Mouse (Mus musculus) CH12F3 (cell line): ENCODE results near the gene Olfr26.
"Not testable (repeated sequence)": the region's sequence is repeated elsewhere in the genome, so short reads cannot be mapped to it uniquely, and the experiment has no call there.

Experiments
- in situ Hi-C: fragments of 300-500 bp; cut with MboI; formaldehyde crosslinking; loops from 2 replicates; pipeline ENCODE4 v1.14.3; 2020; ENCODE audit warnings: low sequenced_read_pairs

The Olfr26 gene

DNA sequence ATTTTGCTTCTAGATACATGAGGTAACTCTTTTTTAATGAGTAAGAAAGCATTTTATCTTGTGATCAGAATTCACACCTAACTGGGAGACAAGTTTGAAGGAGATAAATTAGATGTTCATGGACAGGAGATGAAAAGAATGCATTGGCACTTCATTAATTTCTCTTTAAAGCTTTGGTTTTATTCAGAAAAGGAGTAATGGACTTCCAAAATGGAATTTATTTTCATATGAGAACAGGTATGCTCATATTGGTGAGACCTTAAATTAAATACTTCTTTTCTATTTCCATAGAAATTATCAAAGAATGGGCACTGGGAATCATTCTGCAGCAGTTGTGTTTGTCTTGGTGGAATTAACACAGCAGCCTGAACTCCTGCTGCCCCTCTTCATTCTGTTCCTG is at the start of gene Olfr26:
Olfr26 (plus strand) TSS at position 301 of the 400 bp plus-strand sequence.
- in situ Hi-C loops: no loop called here

DNA sequence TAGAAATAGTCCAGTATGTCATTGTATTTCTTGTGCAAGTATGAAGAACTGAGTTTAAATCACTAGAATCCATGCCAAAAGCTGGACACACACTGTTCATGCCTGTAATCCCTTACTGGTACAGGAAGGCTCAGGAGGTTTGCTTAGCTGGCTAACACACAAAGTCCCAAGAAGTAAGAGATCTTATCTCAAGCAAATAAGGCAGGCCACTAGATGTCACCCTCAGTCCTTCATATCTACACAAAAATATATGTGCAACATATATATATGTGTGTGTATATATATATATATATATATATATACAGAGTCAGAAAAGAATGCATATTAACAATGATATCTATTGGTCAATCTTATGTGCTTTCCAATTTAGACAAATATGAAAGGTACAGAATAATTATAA is 49.2 kb upstream of the Olfr26 start:
- in situ Hi-C loops: no loop called here

DNA sequence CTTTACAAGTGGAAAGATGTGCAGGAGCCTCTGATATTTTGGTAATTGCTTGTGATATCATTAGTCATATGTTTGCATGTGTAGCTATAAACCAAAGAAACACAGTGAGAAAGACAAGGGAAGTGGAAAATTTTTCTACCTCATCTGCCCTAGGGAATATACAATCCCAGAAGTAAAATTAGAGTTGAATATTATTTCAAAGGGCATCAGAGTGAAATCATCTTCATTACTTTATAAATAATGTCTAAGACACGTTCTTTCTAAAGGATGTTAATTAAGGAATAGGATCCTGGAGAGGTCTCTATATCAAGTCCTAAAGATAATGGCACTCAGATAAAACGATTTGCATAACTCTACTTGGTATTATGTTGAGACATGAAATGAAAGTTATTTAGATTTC is 40.5 kb upstream of the Olfr26 start, which contains the start of gene Olfr922:
Olfr922 (plus strand) TSS at position 301 of the 400 bp plus-strand sequence.
- in situ Hi-C loops: no loop called here

DNA sequence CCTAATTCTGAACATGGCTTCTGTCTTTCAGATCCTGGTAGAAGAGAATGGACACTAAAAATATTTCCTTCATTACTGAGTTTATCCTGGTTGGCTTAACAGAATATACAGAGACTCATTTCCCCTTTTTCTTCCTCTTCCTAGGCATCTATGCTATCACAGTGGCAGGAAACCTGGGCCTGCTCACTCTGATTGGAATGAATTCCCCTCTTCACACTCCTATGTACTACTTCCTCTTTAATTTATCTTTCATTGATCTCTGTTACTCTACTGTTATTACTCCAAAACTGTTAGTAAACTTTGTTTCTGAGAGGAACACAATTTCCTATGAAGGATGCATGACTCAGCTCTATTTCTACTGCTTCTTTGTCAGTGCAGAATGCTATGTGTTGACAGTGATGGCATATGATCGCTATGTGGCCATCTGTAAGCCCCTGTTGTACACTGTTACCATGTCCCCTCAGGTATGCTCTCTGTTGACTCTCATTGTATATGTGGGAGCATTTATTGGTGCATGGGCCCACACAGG is 39.3 kb upstream of the Olfr26 start:
- in situ Hi-C loops: no loop called here

DNA sequence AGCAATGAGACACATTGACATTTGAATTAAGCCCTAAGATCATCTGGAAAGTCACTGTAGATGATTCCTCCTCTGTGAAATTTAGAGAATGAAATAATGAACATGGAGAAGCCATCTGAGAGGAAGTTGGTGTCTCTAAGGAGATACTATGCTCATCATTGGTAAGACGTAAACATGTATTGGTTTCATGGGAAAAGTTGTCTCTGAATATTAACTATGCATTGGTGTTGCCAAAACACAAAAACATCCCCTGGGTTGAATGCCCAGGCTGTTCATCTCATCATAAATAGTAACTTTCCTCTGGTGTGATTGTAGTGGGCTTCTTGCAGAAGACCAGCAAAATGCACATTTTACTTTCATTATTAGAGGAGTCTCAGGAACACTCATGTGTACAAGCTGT is 28.6 kb upstream of the Olfr26 start, which contains the start of gene Olfr923:
Olfr923 (plus strand) TSS at position 301 of the 400 bp plus-strand sequence.
- in situ Hi-C loops: no loop called here

DNA sequence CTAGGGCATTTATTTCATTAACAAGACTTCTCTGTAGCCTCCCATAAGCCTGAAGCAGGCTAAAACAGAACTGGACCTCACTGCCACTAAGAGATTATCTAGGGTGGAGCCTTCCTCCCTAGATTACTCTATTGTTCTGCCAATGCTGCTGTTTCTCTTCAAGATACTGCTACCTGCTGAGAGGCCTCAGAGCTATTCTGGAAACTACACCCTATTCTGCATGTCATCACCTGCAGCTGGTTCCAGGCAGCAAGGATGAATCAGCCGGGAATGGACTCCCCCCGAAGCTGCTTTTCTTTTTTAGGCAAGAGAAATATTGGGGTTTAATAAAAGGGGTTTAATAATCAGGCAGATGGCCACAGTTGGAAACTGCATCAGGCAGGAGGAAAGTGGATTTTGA is 21.8 kb upstream of the Olfr26 start:
- in situ Hi-C loops: no loop called here

DNA sequence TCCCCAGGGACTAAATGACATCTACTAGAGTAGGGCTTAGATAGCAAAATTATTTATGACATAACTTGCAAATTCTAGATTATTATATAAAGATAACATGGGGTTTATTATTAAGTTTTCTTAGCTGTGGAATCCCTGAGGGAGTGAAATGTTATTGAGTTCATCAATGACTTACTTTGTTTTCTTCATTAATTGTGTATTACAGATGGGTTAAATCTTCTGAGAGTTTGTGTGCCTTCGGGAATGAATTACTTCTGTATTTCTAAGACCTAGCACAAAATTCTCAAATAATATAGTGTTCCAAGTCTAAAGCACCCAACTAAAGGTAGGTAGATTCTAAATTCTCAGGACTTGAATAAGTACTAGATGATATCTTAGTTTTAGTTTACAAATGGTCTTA is 10.7 kb upstream of the Olfr26 start, which contains the start of gene Olfr924:
Olfr924 (plus strand) TSS at position 301 of the 400 bp plus-strand sequence.
- in situ Hi-C loops: no loop called here

DNA sequence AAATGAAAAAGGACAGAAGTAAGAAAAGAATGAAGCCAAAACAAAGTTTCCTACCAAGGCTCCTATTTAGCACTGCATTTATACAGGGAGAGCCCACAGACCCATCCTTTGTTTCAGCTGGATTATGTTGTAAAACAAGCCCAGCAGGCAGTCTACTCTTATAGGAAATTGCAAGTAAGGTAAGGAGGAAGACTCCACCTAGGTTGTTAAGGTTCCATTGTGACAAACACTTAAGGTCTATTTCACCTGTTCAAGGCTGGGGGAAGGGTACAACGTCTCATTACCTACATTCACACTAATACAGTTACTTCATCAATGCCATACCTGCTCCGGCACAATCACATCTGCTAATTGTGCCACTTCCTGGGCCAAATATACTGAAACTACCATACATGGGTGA is 20.0 kb downstream of the Olfr26 start:
- in situ Hi-C loops: not testable (repeated sequence)

DNA sequence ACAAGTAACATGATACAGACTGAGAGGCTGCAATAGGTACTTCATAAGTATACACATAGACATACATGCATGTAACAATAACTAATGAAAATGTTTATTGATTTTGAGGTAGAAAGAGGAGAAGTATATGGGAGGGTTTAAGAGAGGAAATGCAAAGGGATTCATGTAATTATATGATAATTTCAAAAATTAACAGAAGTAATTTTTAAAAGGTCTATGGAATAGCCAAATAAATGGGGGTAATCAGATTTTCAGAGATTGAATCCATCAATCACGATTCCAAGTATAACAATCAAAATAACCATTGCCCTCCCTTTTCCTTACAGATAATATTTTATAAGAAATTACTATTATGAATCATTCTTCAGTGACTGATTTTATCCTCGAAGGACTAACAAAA is 22.0 kb downstream of the Olfr26 start, which contains the start of gene Olfr926:
Olfr926 (plus strand) TSS at position 301 of the 400 bp plus-strand sequence.
- in situ Hi-C loops: no loop called here
